Mouse (Mus musculus) monocyte, adult 2 months (primary cell): ENCODE data around the gene Cacna1e.

ENCODE experiments used
- DNase-seq, 2 experiments: peaks; one replicate each; pipeline ENCODE4 v3.0.0; 2022; ENCODE audit warnings: low spot score in 2 of 2, low read depth in 1 of 2

The Cacna1e gene

DNA sequence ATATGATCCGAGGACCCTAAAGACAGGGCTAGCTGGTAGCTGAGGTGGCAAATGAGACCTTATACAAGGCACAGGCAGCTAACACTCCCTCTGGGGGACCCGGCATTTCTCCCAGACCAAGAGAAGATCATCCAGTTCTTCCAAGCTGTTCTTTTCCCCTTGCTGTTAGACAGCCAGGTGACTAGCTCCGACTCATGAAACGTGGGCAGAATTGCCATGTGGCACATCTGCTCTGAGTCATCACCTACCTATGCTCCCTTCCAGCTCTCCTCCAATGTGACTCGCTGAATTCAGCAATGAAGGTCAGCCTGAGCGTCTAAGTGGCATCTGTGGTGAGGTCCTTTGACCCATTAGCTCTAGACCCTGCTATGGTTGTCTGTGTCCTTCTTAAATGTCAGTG, 355.5 kb downstream of the Cacna1e start:
- DNase-seq, result no peak

DNA sequence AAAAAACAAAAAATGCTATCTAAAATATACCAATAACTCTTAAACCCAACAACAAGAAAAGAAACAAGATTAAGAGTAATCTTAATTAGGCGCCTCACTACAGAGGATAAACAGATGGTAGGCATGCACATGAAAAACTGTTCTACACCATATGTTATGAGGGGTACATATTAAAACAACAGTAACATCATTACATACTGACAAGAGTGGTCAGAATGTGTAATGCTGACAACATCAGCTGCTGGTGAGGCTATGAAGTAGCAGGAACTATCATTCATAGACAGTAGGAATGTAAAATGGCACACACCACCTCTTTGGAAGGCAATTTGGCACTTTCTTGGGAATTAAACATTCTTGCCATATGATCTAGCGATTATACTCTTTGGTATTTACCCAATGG, 363.6 kb downstream of the Cacna1e start:
- no peak for DNase-seq

DNA sequence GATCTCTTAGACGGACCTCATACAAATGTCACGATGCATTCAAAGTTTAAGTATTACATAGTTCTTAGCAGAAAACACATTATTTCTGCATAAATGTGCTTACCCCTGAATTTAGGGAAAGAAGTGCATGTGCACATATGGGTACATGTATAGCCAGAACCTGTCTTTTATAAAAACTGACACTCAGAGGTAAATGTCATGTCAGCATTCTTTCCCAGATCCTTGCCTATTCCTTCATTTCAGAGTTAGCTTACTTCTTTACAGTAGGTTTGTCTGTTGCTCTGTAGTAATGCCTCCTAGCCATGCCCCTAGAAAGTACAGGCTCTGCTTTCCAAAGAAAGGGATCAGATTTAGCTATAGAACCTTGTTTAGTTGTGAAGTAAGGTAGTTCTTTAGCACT, 369.0 kb downstream of the Cacna1e start:
- no peak for DNase-seq

DNA sequence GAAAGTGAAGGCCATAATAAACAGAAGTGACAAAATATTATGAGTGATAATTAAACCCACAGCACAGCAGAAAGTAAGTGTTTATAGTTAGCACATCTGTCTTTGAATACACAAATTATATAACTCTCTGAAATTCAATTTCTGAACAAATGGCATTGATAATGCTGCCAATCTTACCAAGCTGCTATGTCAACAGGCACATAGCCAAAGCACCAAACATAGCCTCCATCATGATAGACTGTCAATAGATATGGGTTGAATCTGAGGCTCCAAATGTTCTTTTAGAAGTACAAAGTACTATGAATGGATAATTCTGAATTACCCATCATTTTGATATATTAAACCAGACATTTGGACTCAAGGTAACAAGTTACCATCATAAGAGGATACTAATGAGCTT, 372.6 kb downstream of the Cacna1e start:
- DNase-seq, result no peak

DNA sequence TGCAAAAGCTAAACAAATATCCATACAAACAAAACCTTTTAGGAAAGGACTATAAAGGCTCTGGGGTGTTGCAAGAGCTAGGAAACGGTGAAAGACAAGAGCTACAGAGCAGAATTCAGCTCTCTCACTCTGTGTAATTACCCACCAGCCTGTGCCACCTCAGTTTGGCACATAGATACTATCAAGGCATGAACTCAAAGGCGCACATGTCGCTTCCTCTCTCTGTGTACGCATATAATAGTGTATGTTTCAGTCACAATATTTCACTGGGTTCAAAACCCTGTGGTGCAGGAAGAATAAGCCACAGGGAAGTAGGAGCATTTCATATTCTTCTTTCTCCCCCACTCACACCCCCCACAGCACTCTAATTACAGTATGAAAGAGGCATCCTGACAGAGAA, 380.3 kb downstream of the Cacna1e start:
- no peak for DNase-seq

DNA sequence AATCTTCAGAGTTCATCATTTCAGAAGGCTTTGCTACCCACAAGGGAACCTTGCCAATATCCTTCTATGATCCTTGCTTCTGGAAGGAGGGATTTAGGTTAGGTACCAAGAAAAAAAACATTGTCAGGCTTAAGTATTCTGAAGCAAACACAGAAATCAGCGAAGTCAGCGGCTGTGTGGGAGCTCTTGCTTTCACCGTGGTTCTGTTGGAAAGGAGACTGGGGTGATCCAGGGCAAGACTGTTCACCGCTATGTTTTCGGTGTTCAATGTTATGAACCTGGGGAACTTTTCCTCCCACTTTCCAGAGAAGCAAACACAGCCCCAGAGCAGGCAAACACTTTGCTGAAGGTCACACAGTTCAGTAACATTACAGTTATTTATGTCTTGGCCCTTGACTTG, 383.4 kb downstream of the Cacna1e start:
- DNase-seq, result no peak

DNA sequence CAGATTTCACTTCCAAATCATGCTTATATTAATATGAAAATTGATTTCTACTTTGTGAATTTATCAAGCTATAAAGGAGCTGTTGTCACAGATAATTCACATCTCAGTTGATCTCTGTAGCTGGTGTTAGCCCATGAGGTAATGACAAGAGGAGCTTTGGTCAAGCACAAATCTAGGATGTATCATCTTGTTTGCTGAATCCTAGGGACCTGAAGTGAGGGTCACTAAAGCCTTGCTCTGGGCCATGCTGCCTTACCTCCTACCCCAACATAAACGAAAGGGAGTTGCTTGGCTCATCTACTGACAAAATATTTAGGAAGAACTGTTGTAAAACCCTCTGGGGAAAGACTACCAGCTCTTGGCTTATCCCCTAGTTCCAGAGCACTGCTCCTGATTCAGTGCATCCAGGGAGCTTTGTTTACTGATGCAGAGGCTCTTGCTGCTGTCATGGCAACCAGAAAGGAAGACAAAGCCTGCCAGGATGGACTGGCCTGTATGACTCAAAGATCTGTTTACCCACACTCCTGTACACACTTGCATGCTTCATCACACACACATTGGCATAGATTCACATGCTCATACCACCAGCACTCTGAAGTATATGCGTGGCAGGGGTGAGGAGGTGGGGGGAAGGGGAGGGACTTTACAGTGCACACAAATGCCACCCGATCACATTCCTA, 384.0 kb downstream of the Cacna1e start:
- DNase-seq, result no peak

DNA sequence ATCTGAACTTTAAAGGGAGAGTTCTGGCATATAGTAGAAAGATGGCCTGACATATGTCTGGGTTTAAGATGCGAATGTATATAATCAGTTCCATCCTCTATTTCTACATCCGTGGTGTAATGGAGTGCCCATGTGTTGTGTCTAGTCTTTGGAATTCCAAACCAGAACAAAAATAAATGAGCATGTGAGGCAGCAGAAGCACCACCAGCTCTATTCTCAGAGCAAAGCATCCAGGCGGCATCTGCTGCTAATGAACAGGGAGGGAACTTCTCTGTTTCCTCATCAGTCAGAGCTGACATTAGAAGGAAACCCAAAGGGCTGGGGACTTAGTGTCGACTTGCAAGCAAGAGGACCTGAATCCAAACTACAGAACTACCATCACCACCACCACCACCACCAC, 385.5 kb downstream of the Cacna1e start:
- no peak for DNase-seq

DNA sequence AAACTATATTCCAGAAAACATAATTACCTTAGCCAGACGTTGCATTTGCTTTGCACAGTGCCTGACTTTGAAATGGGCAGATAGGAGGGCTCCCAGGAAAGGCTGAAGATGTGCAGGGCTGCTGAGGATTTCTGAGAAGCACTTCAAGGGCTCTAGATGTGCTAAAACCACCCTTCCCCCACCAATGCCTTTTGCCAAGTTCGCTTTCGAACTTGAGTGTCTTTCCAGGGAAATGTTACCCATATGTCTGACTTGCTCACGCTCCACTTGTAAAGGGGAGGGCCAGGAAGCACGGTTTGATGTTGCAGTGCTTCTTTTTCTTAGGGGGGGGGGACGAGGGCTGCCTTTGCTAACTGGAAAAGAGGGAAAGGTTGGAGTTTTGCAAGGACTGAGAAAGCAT, 393.2 kb downstream of the Cacna1e start:
- DNase-seq, result no peak

DNA sequence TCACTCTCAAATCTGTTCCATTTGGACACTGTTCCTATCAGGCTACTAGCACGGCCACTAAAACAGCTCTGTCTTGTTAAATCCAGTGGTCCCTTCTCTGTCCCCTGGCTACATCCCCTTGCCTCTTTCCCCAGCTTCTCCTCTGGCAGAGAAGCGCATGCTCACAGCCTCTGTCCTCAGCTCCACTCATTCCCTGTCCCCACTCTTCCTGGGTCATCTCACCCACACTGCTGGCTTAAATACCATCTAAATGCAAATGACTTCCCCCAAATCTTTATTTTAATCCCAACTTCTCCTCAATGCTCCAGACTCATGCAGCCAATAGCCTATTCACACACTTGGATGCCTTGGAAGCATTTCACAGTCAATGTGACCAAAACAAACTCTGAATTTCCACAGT, 407.6 kb downstream of the Cacna1e start:
- DNase-seq, result no peak

DNA sequence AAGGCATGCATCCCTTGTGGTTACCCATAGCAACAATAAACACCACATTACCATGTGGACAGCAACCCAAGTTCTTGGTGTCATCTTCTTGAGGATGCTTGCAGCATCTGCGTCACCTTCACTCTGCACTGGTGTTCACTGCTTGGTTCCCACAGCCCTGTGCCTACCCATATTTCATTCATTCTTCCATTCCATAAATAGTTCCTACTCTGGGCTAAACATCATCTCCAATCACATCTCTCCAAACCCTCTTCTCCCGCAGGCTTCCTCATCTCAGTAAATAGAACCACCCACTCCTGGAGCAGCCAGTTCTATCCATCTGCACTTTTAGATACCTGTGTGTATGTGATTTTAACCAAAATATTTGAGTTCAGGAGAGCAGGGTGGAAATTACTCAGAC, 408.6 kb downstream of the Cacna1e start:
- no peak for DNase-seq

DNA sequence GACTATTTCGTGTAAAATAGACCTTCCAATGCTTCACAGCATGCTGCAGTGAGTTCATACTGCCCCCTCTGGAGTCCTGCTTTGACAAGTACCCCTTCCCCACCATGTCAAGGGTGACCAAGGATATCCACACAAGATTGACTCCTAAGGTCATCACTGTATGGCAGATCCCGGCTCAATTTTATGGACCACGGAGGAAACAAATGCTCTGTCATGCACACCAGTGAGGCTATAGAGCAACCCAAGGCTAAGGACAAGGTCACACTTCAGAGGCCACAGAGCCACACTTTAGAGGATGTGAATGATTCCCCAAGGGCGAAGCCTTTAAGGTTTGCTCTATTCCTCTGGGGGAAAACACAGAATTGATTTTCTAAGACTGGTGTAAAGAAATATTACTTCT, 410.1 kb downstream of the Cacna1e start:
- no peak for DNase-seq

DNA sequence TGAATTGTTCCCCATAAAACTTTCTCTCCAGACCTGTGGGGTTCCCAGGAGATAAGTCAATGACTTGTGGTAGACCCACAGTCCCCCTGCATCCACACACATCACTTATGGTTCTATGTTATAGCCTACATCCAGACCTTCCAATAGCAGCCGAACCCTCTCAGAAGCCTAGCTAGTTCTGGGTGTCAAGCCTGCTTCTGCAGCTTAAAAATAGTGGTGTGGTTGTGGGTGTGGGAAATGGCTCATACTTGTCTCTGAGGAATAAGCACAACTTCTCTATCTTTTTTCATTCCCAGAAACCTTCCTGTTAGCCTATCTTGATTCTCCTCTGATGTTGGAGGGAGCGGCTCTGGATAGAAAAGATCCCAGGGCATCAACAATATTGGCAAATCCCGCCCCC, 417.0 kb downstream of the Cacna1e start:
- DNase-seq, result no peak

DNA sequence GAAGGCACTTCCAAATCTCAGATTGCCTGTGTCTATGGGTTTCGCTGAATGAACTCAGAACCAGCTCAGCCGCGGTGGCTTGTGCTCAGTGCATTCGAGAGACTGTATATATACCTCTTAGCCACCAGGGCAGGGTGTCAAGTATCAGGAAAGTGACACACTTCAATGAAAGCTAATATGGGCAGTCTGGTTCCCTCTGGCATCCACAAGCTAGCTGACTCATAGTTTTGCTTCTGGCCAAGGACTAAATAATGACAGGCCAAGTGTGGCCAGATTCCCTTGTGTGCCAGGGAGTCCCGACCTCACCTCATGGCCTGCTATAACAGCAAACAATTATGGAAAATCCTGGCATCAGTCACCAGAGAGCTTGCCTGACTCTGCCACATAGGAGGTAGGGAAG, 422.8 kb downstream of the Cacna1e start:
- DNase-seq, result no peak

DNA sequence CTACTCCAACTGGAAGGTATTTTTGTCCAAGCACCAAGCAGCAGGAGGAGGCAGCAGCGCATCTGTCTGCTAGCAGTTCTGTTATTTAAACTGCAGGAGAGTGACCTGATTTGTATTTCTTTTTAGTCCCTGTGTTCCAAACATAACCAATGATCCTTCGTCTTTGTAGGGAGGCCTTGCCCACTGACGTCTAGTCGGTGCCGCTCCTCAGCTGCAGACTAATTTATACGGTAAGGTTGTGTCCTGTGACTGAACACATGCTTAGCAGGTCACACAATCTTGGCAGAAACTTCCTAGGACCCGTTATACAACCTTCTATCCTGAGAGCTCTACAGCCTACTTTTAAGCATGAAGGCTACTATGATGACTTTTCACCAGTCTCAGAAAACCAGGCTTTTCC, 424.2 kb downstream of the Cacna1e start:
- no peak for DNase-seq

DNA sequence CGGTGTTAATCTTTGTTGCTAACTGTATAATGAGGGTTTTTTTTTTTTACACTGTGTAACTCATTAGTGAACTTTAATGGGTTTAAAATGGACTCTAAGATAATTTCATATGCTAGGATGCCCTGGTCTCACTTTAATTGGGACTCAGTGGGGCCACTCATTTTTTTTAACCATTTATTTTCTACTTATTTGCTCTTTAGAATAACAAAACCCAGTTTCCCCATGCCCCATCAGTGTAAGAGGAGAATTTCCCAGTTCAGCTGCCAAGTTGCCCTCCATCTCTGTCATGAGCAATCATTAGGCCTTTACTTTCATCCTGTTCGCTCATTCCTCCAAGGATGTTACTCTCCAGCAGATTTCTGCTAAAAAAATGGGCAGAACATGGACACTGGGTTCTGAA, 425.7 kb downstream of the Cacna1e start:
- DNase-seq, result no peak

DNA sequence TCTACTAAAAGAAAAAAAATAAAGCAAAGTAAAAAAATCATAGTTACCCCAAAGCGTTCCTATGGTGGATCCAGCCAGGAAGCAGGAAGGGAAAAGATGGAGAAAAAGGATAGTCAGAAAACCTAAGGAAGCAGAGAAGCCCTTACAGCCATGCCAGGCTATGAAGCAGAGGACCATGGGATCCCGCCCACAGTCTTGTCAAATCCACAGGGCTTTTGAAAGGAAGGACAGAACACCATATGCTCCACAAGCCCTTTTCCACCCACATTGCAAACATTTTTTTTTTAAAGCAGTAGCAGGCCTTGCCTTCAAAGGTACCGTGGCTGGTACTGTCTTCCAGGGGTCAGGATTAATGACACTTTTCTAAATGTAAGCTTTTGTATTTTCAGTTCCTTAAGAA, 433.5 kb downstream of the Cacna1e start:
- DNase-seq, result no peak

DNA sequence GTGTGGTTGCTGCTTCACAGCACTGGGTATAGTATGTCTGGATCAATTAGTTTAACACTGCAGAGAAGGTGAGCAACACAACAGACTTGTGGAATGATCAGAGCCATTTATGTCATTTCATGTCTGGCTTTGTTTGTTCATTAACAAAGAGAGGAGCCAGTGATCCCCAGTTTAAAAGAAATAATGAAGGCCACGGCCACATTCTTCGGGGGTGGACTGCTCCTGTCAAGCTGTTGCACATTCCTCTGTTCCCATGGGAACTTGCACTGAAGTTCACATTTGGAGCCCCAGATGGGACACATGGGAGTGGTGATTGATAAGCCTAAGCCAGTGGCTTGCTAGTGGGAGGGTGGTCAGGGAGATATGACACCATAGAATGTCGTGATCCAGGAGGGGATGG, 437.8 kb downstream of the Cacna1e start:
- no peak for DNase-seq

DNA sequence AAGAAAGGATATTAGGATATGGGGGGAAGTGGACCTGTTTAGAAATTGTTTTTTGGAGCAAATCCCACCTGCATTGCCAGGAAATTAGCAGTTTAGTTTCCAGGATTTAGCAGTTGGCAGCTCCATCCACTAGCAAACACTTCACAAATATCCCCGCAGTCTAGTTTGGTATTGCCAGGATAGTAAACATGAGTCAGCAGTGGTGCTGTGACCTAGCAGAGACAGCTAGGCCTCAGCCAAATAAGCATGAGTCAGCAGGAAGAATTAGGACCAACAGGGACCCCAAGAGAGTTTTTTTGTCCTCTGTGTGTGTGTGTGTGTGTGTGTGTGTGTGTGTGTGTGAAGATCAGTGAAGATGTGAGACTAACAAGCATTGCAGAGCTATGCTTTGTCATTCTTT, 450.8 kb downstream of the Cacna1e start:
- DNase-seq, result no peak

DNA sequence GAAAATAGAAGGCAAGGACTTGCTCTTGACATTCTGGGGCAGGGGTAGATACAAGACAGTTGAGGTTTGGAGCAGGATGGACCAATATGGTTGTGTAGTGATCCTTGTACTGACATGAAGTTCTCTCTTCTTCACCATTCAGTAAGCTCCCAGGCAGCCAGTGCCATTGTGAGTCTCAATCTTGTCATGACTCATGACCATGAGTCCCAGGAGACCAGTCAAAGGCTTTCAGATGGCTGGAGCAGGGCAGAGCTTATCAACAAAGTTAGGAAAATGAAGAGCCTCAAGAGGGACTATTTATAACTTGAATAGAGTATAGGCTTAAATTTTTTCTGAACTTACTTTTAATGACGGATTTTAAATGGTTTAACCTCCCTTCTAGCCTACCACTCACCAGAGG, 451.2 kb downstream of the Cacna1e start:
- DNase-seq, result no peak

DNA sequence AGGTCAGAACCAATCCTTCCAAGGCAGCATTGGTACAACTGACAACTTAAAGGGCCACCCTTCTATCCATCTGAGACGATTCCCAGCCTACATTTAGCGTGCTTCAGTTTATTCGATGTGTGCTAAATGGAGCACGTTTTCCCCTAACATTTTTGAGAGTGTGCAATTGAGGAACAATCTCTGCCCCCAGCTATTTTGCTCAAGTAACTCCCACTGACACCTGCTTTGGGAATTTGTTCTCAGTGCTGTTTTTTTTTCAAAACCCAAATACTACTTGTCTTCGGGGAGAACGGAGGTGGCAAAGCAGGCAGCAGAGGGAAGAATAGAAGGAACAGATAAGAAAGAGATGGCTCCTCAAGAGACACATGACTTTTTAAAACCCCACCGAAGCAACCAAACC, 456.0 kb downstream of the Cacna1e start:
- DNase-seq, result no peak

DNA sequence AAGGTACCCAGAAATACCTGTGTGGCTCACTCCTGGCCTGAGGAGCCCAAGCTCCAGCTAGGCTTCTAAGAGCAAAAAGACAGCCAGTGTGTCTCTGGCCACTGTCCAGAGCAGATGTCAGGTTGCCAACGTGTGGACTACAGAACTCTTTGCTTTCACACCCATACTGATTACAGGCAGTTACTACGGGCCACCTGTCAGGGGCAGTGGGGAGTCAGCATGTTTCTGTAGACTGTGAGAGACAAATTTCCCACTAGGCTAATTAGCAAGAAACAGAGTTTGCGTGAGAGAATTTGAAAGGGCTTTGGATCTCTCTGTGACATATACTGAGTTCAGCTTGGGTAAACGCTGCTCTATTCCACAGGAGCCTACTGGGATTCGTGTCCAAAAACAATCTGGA, 466.0 kb downstream of the Cacna1e start:
- no peak for DNase-seq

DNA sequence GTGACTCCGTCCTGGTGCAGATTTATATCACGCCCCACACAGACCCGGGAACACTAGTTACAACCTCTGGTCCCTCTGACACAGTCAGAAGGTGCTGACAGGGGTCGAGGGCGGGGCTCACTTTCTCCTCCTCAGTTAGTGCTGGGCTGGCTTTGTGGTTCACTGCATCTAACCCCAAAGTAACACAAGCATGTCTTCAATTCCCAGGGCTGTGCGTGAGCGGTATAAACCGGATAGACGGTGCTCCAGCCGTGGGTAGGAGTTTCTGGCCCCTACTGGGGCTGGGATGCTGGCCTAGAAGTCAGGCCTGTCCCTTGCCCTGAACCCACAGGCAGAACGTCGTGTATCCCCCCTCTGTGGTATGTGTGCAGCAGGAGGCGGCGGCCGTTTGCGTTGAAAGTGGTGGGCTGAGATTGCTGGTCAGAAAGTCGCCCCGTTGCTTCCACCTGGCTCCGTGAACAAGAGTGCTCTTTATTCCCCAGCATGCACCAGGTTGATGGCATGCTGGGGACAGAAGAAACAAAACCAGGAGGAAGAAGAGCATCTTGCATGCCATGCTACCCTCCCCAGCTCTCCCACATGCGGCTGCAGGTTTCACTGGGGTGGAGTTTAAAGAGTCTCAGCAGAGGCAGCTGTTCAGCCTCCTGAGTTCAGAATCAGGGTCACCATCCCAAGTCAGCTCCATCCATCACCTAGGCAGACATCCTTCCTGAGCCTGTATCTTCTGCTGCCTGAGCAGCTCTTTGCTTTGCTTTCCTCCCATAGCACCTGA, 467.7 kb downstream of the Cacna1e start:
- DNase-seq, result no peak
